Mouse (Mus musculus) brain, embryonic 18.5 days (tissue): ENCODE measurements around the gene Ccser2.

Experiments used
- DNase-seq: peaks from one replicate; pipeline ENCODE4 v3.0.0-alpha.2; 2012; ENCODE audit warnings: low read depth, low spot score

Ccser2 gene

GRCm38 (mm10) chr14:36870257-36870656, 98.3 kb downstream of the Ccser2 start:
- DNase-seq, result peak; percentile 12

DNA sequence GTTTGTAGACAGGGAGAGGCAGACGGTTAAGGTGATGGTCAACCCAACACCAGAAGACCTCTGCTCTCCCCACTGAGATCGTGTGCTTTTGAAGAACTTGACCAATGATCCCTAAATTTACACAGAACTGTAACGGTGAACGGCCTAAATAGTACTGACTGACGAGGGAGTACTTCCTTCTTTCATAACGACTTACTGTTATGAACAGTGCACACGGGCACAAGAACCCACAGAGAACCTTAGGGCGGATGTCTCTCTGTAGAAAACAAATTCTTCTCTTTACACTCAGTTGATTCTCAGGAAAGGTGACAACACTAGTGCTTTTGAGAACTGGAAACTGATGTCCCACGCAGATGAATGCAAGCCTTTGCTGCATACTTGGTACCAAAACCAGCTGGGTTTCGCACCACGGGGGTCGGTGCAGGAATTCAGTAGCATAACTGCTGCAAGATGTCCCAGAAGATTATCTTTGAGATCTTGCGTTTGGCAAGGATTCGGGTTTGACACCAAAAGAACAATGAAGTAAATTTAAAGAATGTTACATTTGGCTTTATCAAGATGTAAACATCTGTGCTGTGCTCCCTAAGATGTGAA, 99.7 kb downstream of the Ccser2 start:
- DNase-seq, result no peak

- DNase-seq, result peak; percentile 43
Observed at GRCm38 (mm10) chr14:36866966-36867700, 101.4 kb downstream of the Ccser2 start.

GRCm38 (mm10) chr14:36863877-36864489, 104.6 kb downstream of the Ccser2 start:
- peak; percentile 18 for DNase-seq

GRCm38 (mm10) chr14:36862387-36862786, 106.2 kb downstream of the Ccser2 start:
- no peak for DNase-seq

DNA sequence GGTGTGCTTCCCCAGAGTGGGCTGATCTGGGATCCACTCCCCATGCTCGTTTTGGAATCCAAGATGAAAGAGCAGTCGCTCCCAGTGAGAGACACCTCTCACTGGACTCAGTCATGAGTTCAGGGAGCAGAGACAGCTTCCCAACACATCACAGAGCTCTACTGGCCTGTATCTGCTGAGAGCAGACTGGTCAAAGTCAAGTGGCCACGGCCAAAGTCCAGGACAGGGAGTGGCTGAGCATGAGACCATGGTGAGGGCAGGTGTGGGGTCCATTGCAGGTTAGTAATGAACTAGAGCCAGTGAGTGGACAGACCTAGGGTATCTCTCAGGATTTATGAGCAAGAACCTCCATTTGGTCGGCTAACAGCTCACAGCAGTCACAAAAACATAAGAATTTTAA, 109.6 kb downstream of the Ccser2 start:
- DNase-seq, result no peak

GRCm38 (mm10) chr14:36852972-36853371, 115.6 kb downstream of the Ccser2 start:
- DNase-seq, result no peak

DNA sequence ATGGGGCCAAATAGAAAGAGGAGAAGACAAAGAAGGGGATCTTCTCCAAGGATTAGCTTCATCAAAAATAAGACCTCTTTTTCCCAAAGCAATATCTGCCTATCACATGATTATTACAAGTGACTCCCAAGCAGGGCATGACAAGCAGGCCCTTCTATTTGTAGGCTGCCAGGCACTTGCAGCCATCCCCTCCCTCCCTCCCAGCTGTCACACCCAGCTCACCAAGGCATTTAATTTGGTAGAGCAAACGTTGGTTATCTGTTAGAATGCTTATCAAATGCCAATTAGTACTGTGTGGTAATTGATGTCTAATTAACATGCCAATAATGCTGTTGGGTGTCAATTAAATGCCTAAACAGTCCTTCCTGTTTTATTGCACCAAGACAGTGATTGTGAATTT, 119.7 kb downstream of the Ccser2 start:
- no peak for DNase-seq
